Mouse (Mus musculus): ENCODE data around the gene A530016L24Rik. TPM values are rescaled to one million over a fixed set of nuclear protein-coding genes. Genes with fewer than 3 reads are reported as not detected.

A530016L24Rik gene
- not detected for polyA plus RNA-seq (2017; shearing (Covaris generic))

DNA sequence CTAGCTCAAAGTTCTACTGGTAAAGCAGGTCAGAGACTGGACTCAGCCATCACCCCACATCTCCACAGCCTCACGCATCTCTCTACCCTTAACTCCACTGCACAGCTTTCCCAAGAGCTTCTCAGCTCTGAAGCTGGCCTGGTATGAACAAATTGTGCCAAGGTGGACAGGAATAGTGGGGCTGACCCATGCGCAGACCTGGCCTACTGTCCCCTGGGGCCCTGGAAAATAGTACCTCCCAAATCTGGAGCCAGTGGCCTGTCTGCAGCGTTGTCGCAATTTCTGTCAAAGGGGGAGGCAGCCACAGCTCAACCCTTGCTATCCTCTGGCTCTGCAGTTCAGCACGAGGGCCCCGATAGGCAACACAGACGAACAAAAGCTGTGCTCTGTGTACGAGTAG, at the start of gene A530016L24Rik:
TSS of gene A530016L24Rik (plus strand) at position 315 of the 400 bp plus-strand sequence.

DNA sequence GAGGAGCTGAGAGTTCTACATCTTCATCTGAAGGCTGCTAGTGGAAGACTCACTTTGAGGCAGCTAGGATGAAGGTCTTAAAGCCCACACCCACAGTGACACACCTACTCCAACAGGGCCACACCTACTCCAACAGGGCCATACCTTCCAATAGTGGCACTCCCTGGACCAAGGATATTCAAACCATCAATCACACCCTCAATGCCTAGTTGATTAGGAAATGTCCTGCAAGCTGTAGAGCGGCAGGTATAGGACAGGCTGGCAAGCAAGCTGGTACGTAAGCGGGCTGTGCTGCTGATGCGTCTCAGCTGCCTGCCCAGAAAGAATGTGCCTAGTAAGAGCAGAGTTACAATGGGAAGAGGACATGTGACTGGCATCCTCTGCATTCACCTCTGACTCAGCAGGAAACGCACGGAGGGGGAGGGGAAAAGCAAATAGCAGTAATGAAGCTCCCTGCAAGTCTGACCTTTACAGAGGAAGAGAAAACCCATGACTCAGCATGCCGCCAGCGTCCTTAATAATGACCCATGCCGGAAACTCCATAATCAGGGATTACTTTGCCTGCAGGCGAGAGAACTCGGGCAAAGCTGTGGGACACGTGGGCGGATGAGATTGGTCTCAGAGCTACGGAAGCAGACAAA, 27.6 kb downstream of the A530016L24Rik start, which contains the start of gene Tmem179:
TSS of gene Tmem179 (minus strand) at position 51 of the 641 bp plus-strand sequence.

Other genes starting within 250 kb of the A530016L24Rik start
- not detected for gene Tmem179, start 27.3 kb downstream of the A530016L24Rik start, polyA plus RNA-seq (2017; shearing (Covaris generic))
- gene Inf2, start 99.3 kb downstream of the A530016L24Rik start, polyA plus RNA-seq (2017; shearing (Covaris generic)) = 14.0 TPM
- gene Adssl1, start 130.6 kb downstream of the A530016L24Rik start, polyA plus RNA-seq (2017; shearing (Covaris generic)) = 2.9 TPM
- 43.4 TPM for gene Siva1, start 155.2 kb downstream of the A530016L24Rik start, polyA plus RNA-seq (2017; shearing (Covaris generic))
- 7.5 TPM for gene Akt1, start 185.4 kb downstream of the A530016L24Rik start, polyA plus RNA-seq (2017; shearing (Covaris generic))
- gene Zbtb42, start 189.4 kb downstream of the A530016L24Rik start, polyA plus RNA-seq (2017; shearing (Covaris generic)) = 1.3 TPM
- 2.7 TPM for gene Cep170b, start 231.0 kb downstream of the A530016L24Rik start, polyA plus RNA-seq (2017; shearing (Covaris generic))